Mouse (Mus musculus) ES-CJ7 (cell line): ENCODE data around the gene Olfr117.
"Not testable (repeated sequence)": the region's sequence is repeated elsewhere in the genome, so short reads cannot be mapped to it uniquely, and the experiment has no call there.

Experiments
- DNase-seq: peaks from one replicate; pipeline ENCODE4 v3.0.0; 2011; ENCODE audit warnings: low read depth, low spot score

Gene Olfr117

DNA sequence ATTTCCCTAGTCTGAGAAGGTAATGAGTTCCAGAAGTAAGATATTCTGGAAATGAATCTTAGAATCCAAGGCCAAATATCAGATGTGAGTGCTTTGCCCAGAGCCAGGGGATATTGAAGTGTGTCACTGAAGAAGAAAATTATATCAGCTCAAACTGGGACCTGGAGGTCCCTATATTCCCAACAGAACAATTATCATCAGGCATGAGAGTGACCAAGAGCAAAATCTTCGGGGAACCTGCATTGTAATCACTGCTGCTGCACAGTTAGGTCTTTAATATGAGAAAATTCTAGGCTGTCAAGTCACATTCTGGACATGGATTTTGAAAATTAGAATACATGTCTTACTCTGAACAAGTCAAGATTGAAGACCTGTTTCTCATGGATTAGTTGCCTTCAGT, at the start of gene Olfr117:
TSS of gene Olfr117 (minus strand) at position 101 of the 400 bp plus-strand sequence.
- no peak for DNase-seq

DNA sequence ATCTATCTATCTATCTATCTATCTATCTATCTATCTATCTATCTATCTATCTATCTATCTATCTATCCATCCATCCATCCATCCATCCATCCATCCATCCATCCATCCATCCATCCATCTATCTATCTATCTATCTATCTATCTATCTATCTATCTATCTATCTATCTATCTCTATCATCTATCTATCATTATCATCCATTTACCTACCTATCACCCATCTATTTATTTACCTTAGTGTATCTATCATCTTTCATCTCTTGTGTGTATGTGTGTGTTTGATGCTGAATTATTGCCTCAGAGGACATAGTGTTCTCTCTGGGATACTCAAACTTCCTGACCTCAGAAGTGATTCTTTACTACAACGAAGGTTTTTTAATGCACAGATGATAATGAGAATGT, 32.7 kb upstream of the Olfr117 start, which contains the start of gene Olfr119:
TSS of gene Olfr119 (plus strand) at position 301 of the 400 bp plus-strand sequence.
- DNase-seq: not testable (repeated sequence)

- DNase-seq: no peak
These were observed 3.1 kb upstream of the Olfr117 start, which contains the start of gene Olfr118 for GRCm38 (mm10) chr17:37666688-37667087. Gene Olfr118, plus strand, starts transcription at chr17:37666988.

DNA sequence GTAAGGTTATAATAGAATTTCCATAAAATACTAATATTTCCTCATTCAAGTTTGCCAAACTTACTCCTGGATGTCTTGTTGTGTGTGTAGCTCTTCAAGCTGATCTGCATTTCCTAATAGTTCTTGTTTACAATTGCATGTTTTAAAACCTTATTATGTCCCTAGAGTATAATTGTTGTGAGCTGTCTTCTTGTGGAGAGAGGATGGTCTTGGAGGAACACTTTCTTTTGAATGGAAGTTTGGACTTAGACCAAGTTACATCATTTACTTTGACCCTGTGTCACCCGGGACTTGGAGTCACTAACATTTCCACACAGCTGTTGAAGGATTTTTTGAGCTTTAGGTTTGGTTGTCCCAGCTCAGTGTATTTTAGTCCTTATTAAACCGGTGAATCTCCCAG, 36.6 kb downstream of the Olfr117 start, which contains the start of the genes Olfr115 and Olfr116:
TSS of gene Olfr115 (minus strand) at position 101 of the 400 bp plus-strand sequence.
TSS of gene Olfr116 (minus strand) at position 191 of the 400 bp plus-strand sequence.
- no peak for DNase-seq
